In the genomic region with DNA sequence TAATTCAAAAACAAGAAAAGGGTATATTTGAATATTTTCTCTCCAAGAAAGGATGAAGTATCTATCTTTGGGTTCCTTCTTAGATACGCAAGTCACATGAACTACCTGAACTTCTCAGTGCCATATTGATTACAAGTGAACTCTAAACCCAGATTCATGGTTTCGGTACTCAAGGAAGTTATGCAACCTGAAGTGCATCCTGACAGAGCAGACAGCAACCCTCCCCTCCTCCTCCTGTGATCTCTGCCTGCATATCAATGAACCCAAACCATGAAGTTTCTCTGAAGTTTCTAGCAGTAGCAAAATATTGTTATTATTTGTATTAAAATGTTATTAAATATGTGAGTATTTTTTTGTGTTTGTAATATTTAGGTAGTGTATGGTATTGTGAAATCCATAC, we compare ENCODE assay signal across 39 mouse cellular contexts. TPM values are rescaled to one million over a fixed set of nuclear protein-coding genes. Genes with fewer than 3 reads are reported as not detected.
"Had no signal": no experiment of that assay in that cellular context is flagged by ENCODE, and none has a peak within 500 bp of the region (broad histone marks: within the 10 kb centered on the region; RNA-seq: fewer than 3 reads in every experiment).

No protein-coding gene starts in this region.

- H3K4me3 ChIP-seq: embryonic facial prominence, embryonic 10.5 days; embryonic facial prominence, embryonic 12.5 days; embryonic facial prominence, embryonic 13.5 days; embryonic facial prominence, embryonic 15.5 days; erythroblast, embryonic 14.5 days; forebrain, embryonic 10.5 days; forebrain, embryonic 12.5 days; forebrain, embryonic 13.5 days; forebrain, embryonic 15.5 days; gastrocnemius, adult 2 months; heart, adult 2 months had no signal

- H3K9ac ChIP-seq: embryonic facial prominence, embryonic 12.5 days; embryonic facial prominence, embryonic 13.5 days; embryonic facial prominence, embryonic 15.5 days; forebrain, embryonic 12.5 days; forebrain, embryonic 13.5 days; forebrain, embryonic 15.5 days; forebrain, postnatal 0 days had no signal

- H3K36me3 ChIP-seq: embryonic facial prominence, embryonic 10.5 days; embryonic facial prominence, embryonic 12.5 days; embryonic facial prominence, embryonic 13.5 days; embryonic facial prominence, embryonic 15.5 days; forebrain, embryonic 10.5 days; forebrain, embryonic 12.5 days; forebrain, embryonic 15.5 days had no signal

- H3K27ac ChIP-seq: embryonic facial prominence, embryonic 10.5 days; embryonic facial prominence, embryonic 12.5 days; embryonic facial prominence, embryonic 13.5 days; embryonic facial prominence, embryonic 15.5 days; forebrain, embryonic 10.5 days; forebrain, embryonic 12.5 days; forebrain, embryonic 13.5 days; forebrain, embryonic 15.5 days; gastrocnemius, adult 2 months; heart, adult 2 months had no signal

- H3K27me3 ChIP-seq: embryonic facial prominence, embryonic 12.5 days; embryonic facial prominence, embryonic 13.5 days; embryonic facial prominence, embryonic 15.5 days; forebrain, embryonic 12.5 days; forebrain, embryonic 13.5 days; forebrain, embryonic 15.5 days had no signal

- H3K4me1 ChIP-seq: embryonic facial prominence, embryonic 10.5 days; embryonic facial prominence, embryonic 12.5 days; embryonic facial prominence, embryonic 13.5 days; embryonic facial prominence, embryonic 15.5 days; forebrain, embryonic 10.5 days; forebrain, embryonic 12.5 days; forebrain, embryonic 13.5 days; forebrain, embryonic 15.5 days had no signal

- DNase-seq: cerebellum, adult 18-20 months; cerebellum, adult 2 months; cerebellum, adult 8-10 months; cerebellum, adult 9-10 months; cerebellum, adult 9-11 months; cerebellum, postnatal 10 days; cerebellum, postnatal 14 days; cerebellum, postnatal 25 days; cerebellum, postnatal 36 days; embryo, embryonic 11 days; gastrocnemius, adult 2 months; gastrocnemius, postnatal 10 days; gastrocnemius, postnatal 14 days; gastrocnemius, postnatal 25 days; gastrocnemius, postnatal 36 days; heart, adult 11 months; heart, adult 18-20 months; heart, adult 2 months had no signal

- H3K4me2 ChIP-seq: embryonic facial prominence, embryonic 12.5 days; embryonic facial prominence, embryonic 13.5 days; embryonic facial prominence, embryonic 15.5 days; forebrain, embryonic 12.5 days; forebrain, embryonic 13.5 days; forebrain, embryonic 15.5 days had no signal

- ATAC-seq: forebrain, embryonic 13.5 days; forebrain, embryonic 14.5 days; forebrain, embryonic 15.5 days; forebrain, embryonic 16.5 days; forebrain, postnatal 0 days had no signal

- H3K9me3 ChIP-seq: embryonic facial prominence, embryonic 10.5 days; embryonic facial prominence, embryonic 12.5 days; embryonic facial prominence, embryonic 13.5 days; embryonic facial prominence, embryonic 15.5 days; forebrain, embryonic 10.5 days; forebrain, embryonic 12.5 days; forebrain, embryonic 13.5 days; forebrain, embryonic 15.5 days had no signal

RNA-seq across cellular contexts. Expression of gene Olfr963, which starts 11.6 kb away (rescaled TPM):
- total RNA-seq: forebrain, postnatal 0 days; gastrocnemius, adult 18-20 months; gastrocnemius, adult 2 months; gastrocnemius, adult 8-10 months; gastrocnemius, postnatal 10 days; gastrocnemius, postnatal 14 days; gastrocnemius, postnatal 25 days; gastrocnemius, postnatal 36 days; gastrocnemius, postnatal 4 days; heart, adult 18-20 months; heart, adult 2 months had no signal
- polyA plus RNA-seq: cerebellum, adult 2 months; cortical plate, adult 2 months; embryonic facial prominence, embryonic 10.5 days; embryonic facial prominence, embryonic 11.5 days; embryonic facial prominence, embryonic 12.5 days; embryonic facial prominence, embryonic 13.5 days; embryonic facial prominence, embryonic 14.5 days; erythroblast, embryonic 14.5 days; forebrain, embryonic 10.5 days; forebrain, embryonic 11.5 days; forebrain, embryonic 12.5 days; forebrain, embryonic 13.5 days; forebrain, embryonic 14.5 days; forebrain, embryonic 15.5 days; forebrain, embryonic 16.5 days; forebrain, postnatal 0 days; frontal cortex, adult 2 months; gonadal fat pad, adult 2 months; heart, adult 2 months had no signal

RNA-seq across cellular contexts. Expression of gene Olfr149, which starts 28.4 kb away (rescaled TPM):
- total RNA-seq: forebrain, postnatal 0 days; gastrocnemius, adult 18-20 months; gastrocnemius, adult 2 months; gastrocnemius, adult 8-10 months; gastrocnemius, postnatal 10 days; gastrocnemius, postnatal 14 days; gastrocnemius, postnatal 25 days; gastrocnemius, postnatal 36 days; gastrocnemius, postnatal 4 days; heart, adult 18-20 months; heart, adult 2 months had no signal
- polyA plus RNA-seq: cerebellum, adult 2 months; cortical plate, adult 2 months; embryonic facial prominence, embryonic 11.5 days; embryonic facial prominence, embryonic 12.5 days; embryonic facial prominence, embryonic 13.5 days; embryonic facial prominence, embryonic 14.5 days; erythroblast, embryonic 14.5 days; forebrain, embryonic 10.5 days; forebrain, embryonic 11.5 days; forebrain, embryonic 12.5 days; forebrain, embryonic 13.5 days; forebrain, embryonic 14.5 days; forebrain, embryonic 15.5 days; forebrain, embryonic 16.5 days; forebrain, postnatal 0 days; frontal cortex, adult 2 months; gonadal fat pad, adult 2 months; heart, adult 2 months had no signal

RNA-seq across cellular contexts. Expression of gene Olfr965, which starts 32.6 kb away (rescaled TPM):
- total RNA-seq: forebrain, postnatal 0 days; gastrocnemius, adult 18-20 months; gastrocnemius, adult 2 months; gastrocnemius, adult 8-10 months; gastrocnemius, postnatal 10 days; gastrocnemius, postnatal 14 days; gastrocnemius, postnatal 25 days; gastrocnemius, postnatal 36 days; gastrocnemius, postnatal 4 days; heart, adult 18-20 months; heart, adult 2 months had no signal
- polyA plus RNA-seq: cerebellum, adult 2 months; cortical plate, adult 2 months; embryonic facial prominence, embryonic 10.5 days; embryonic facial prominence, embryonic 11.5 days; embryonic facial prominence, embryonic 12.5 days; embryonic facial prominence, embryonic 13.5 days; embryonic facial prominence, embryonic 14.5 days; embryonic facial prominence, embryonic 15.5 days; erythroblast, embryonic 14.5 days; forebrain, embryonic 10.5 days; forebrain, embryonic 11.5 days; forebrain, embryonic 12.5 days; forebrain, embryonic 13.5 days; forebrain, embryonic 14.5 days; forebrain, embryonic 15.5 days; forebrain, embryonic 16.5 days; forebrain, postnatal 0 days; frontal cortex, adult 2 months; gonadal fat pad, adult 2 months; heart, adult 2 months had no signal

RNA-seq across cellular contexts. Expression of gene Olfr961, which starts 33.7 kb away (rescaled TPM):
- total RNA-seq: forebrain, postnatal 0 days; gastrocnemius, adult 18-20 months; gastrocnemius, adult 2 months; gastrocnemius, adult 8-10 months; gastrocnemius, postnatal 10 days; gastrocnemius, postnatal 14 days; gastrocnemius, postnatal 25 days; gastrocnemius, postnatal 36 days; gastrocnemius, postnatal 4 days; heart, adult 18-20 months; heart, adult 2 months had no signal
- polyA plus RNA-seq: cerebellum, adult 2 months; cortical plate, adult 2 months; embryonic facial prominence, embryonic 10.5 days; embryonic facial prominence, embryonic 11.5 days; embryonic facial prominence, embryonic 12.5 days; embryonic facial prominence, embryonic 13.5 days; embryonic facial prominence, embryonic 14.5 days; erythroblast, embryonic 14.5 days; forebrain, embryonic 10.5 days; forebrain, embryonic 11.5 days; forebrain, embryonic 12.5 days; forebrain, embryonic 13.5 days; forebrain, embryonic 14.5 days; forebrain, embryonic 15.5 days; forebrain, embryonic 16.5 days; forebrain, postnatal 0 days; frontal cortex, adult 2 months; gonadal fat pad, adult 2 months; heart, adult 2 months had no signal

RNA-seq across cellular contexts. Expression of gene Olfr150, which starts 52.2 kb away (rescaled TPM):
- total RNA-seq: forebrain, postnatal 0 days; gastrocnemius, adult 18-20 months; gastrocnemius, adult 2 months; gastrocnemius, adult 8-10 months; gastrocnemius, postnatal 10 days; gastrocnemius, postnatal 14 days; gastrocnemius, postnatal 25 days; gastrocnemius, postnatal 36 days; gastrocnemius, postnatal 4 days; heart, adult 18-20 months; heart, adult 2 months had no signal
- polyA plus RNA-seq: cerebellum, adult 2 months; cortical plate, adult 2 months; embryonic facial prominence, embryonic 10.5 days; embryonic facial prominence, embryonic 11.5 days; embryonic facial prominence, embryonic 12.5 days; embryonic facial prominence, embryonic 13.5 days; embryonic facial prominence, embryonic 14.5 days; embryonic facial prominence, embryonic 15.5 days; erythroblast, embryonic 14.5 days; forebrain, embryonic 10.5 days; forebrain, embryonic 11.5 days; forebrain, embryonic 12.5 days; forebrain, embryonic 13.5 days; forebrain, embryonic 14.5 days; forebrain, embryonic 15.5 days; forebrain, embryonic 16.5 days; forebrain, postnatal 0 days; frontal cortex, adult 2 months; gonadal fat pad, adult 2 months; heart, adult 2 months had no signal
